18 mouse cellular contexts compared by ENCODE assay signal in genomic region chr2:179787797-179788196, GRCm38 (mm10).
DNase-seq lines count a peak whose midpoint lies in the region; ATAC-seq lines count a peak whose summit lies in the region.
"Had no signal": no experiment of that assay in that cellular context is flagged by ENCODE, and none has a peak within 500 bp of the region (broad histone marks: within the 10 kb centered on the region; RNA-seq: fewer than 3 reads in every experiment).

No protein-coding gene starts in this region.

- H3K9ac ChIP-seq in kidney, embryonic 15.5 days = no peak overlapping the region
- H3K9ac ChIP-seq in forebrain, embryonic 16.5 days (replicated peaks; ENCODE audit: low read depth, low read length) = no peak overlapping the region; the same call in 1 of the 2 replicates
- H3K9ac ChIP-seq in midbrain, embryonic 11.5 days (ENCODE audit: low read length) = no peak overlapping the region
- no peak overlapping the region for H3K9ac ChIP-seq in neural tube, embryonic 15.5 days (replicated peaks)
- H3K9ac ChIP-seq: embryonic facial prominence, embryonic 13.5 days; heart, embryonic 15.5 days; lung, embryonic 14.5 days had no signal

- no peak for DNase-seq in kidney, postnatal 14 days
- DNase-seq in midbrain, embryonic 11.5 days (ENCODE audit: low spot score, missing footprints) = no peak
- no peak for DNase-seq in thymus, postnatal 4 days
- DNase-seq in thymus, postnatal 10 days (ENCODE audit: low spot score in 2 of 2) = no peak
- DNase-seq: adrenal gland, postnatal 14 days; B cell, adult 2 months; cerebellum, postnatal 36 days; gastrocnemius, postnatal 25 days; kidney, postnatal 4 days; liver; lung, embryonic 14.5 days; thymus, postnatal 36 days had no signal

- WGBS in kidney, embryonic 15.5 days = 69% methylated on average over 4 of the region's 5 CpGs
- WGBS in forebrain, embryonic 16.5 days = 23% methylated on average over 4 of the region's 5 CpGs
- 68% methylated on average over 4 of the region's 5 CpGs for WGBS in midbrain, embryonic 11.5 days
- WGBS in neural tube, embryonic 15.5 days = 43% methylated on average over 5 of the region's 5 CpGs

- H3K9me3 ChIP-seq in kidney, embryonic 15.5 days (replicated peaks) = no peaks in the 10 kb centered on the region
- H3K9me3 ChIP-seq in forebrain, embryonic 16.5 days (ENCODE audit: control insufficient read depth, low read length) = no peaks in the 10 kb centered on the region
- no peaks in the 10 kb centered on the region for H3K9me3 ChIP-seq in midbrain, embryonic 11.5 days (ENCODE audit: control insufficient read depth, low read length)
- H3K9me3 ChIP-seq in neural tube, embryonic 15.5 days (replicated peaks) = no peaks in the 10 kb centered on the region
- H3K9me3 ChIP-seq: embryonic facial prominence, embryonic 13.5 days; heart, embryonic 15.5 days had no signal

- ATAC-seq in kidney, embryonic 15.5 days (replicated peaks; ENCODE audit: low FRiP score) = peak; percentile 54; the same call in 1 of the 2 replicates
- 0 out of 2 replicates have a peak, but pooled peaks have one; percentile 13 for ATAC-seq in forebrain, embryonic 16.5 days
- ATAC-seq in midbrain, embryonic 11.5 days (ENCODE audit: low FRiP score) = peak; percentile 26; the same call in 1 of the 2 replicates
- ATAC-seq in neural tube, embryonic 15.5 days (ENCODE audit: low FRiP score) = peak; percentile 25; the same call in 1 of the 2 replicates
- ATAC-seq: intestine, embryonic 16.5 days had no signal

- H3K4me3 ChIP-seq in kidney, embryonic 15.5 days (replicated peaks) = no peak overlapping the region
- no peak overlapping the region for H3K4me3 ChIP-seq in forebrain, embryonic 16.5 days (replicated peaks; ENCODE audit: low read length)
- H3K4me3 ChIP-seq in midbrain, embryonic 11.5 days (ENCODE audit: low read depth, low read length) = no peak overlapping the region
- no peak overlapping the region for H3K4me3 ChIP-seq in neural tube, embryonic 15.5 days (replicated peaks)
- H3K4me3 ChIP-seq: embryonic facial prominence, embryonic 13.5 days; heart, embryonic 15.5 days had no signal

- H3K4me1 ChIP-seq in kidney, embryonic 15.5 days = peaks cover 13% of the 10 kb centered on the region; the same call in 1 of the 2 replicates
- peaks cover 25% of the 10 kb centered on the region for H3K4me1 ChIP-seq in forebrain, embryonic 16.5 days (replicated peaks; ENCODE audit: control insufficient read depth, insufficient read depth, low read length)
- peaks cover 17% of the 10 kb centered on the region for H3K4me1 ChIP-seq in midbrain, embryonic 11.5 days (ENCODE audit: control insufficient read depth, insufficient read depth, low read length)
- H3K4me1 ChIP-seq in neural tube, embryonic 15.5 days = peaks cover 20% of the 10 kb centered on the region

- H3K36me3 ChIP-seq in kidney, embryonic 15.5 days = no peaks in the 10 kb centered on the region
- no peaks in the 10 kb centered on the region for H3K36me3 ChIP-seq in forebrain, embryonic 16.5 days (ENCODE audit: control insufficient read depth, insufficient read depth)
- H3K36me3 ChIP-seq in midbrain, embryonic 11.5 days (ENCODE audit: control insufficient read depth, insufficient read depth, low read length) = no peaks in the 10 kb centered on the region
- no peaks in the 10 kb centered on the region for H3K36me3 ChIP-seq in neural tube, embryonic 15.5 days
- H3K36me3 ChIP-seq: embryonic facial prominence, embryonic 13.5 days; heart, embryonic 15.5 days had no signal

- H3K4me2 ChIP-seq in kidney, embryonic 15.5 days = no peak overlapping the region
- H3K4me2 ChIP-seq in forebrain, embryonic 16.5 days (ENCODE audit: low read length) = no peak overlapping the region
- no peak overlapping the region for H3K4me2 ChIP-seq in midbrain, embryonic 11.5 days
- H3K4me2 ChIP-seq in neural tube, embryonic 15.5 days = 0 out of 2 replicates have a peak overlapping the region, but pooled peaks have one; percentile 34
- H3K4me2 ChIP-seq: embryonic facial prominence, embryonic 13.5 days; heart, embryonic 15.5 days; lung, embryonic 14.5 days had no signal

- H3K27ac ChIP-seq in kidney, embryonic 15.5 days = no peak overlapping the region
- H3K27ac ChIP-seq in forebrain, embryonic 16.5 days (ENCODE audit: low read length) = peak overlapping the region; percentile 26; the same call in 1 of the 2 replicates
- H3K27ac ChIP-seq in midbrain, embryonic 11.5 days (ENCODE audit: low read depth, low read length) = no peak overlapping the region; the same call in 1 of the 2 replicates
- peak overlapping the region; percentile 65 for H3K27ac ChIP-seq in neural tube, embryonic 15.5 days (replicated peaks)
- H3K27ac ChIP-seq: embryonic facial prominence, embryonic 13.5 days; heart, embryonic 15.5 days had no signal

- H3K27me3 ChIP-seq in kidney, embryonic 15.5 days = no peaks in the 10 kb centered on the region
- H3K27me3 ChIP-seq in forebrain, embryonic 16.5 days (replicated peaks; ENCODE audit: control insufficient read depth, insufficient read depth, low read length) = no peaks in the 10 kb centered on the region
- no peaks in the 10 kb centered on the region; the same call in 1 of the 2 replicates for H3K27me3 ChIP-seq in midbrain, embryonic 11.5 days (ENCODE audit: control insufficient read depth, insufficient read depth, low read length)
- H3K27me3 ChIP-seq in neural tube, embryonic 15.5 days (replicated peaks) = no peaks in the 10 kb centered on the region
- H3K27me3 ChIP-seq: heart, embryonic 15.5 days had no signal

Comparison
In these comparisons a context has a peak if more than half of its experiments do, and no peak if none do; other contexts are left out.
1. H3K27ac ChIP-seq: peak in forebrain, embryonic 16.5 days (single experiment) and neural tube, embryonic 15.5 days (single experiment); none in kidney, embryonic 15.5 days (single experiment) and midbrain, embryonic 11.5 days (single experiment).
2. Peak in every context shown above with its lines, with median percentiles within 50 percentile points of each other: ATAC-seq.